Mouse (Mus musculus) layer of hippocampus, adult 9-11 months (tissue): ENCODE results near the gene Anks1.

Experiments used
- DNase-seq: peaks from one replicate; pipeline ENCODE4 v3.0.0; 2022

Anks1 gene

DNA sequence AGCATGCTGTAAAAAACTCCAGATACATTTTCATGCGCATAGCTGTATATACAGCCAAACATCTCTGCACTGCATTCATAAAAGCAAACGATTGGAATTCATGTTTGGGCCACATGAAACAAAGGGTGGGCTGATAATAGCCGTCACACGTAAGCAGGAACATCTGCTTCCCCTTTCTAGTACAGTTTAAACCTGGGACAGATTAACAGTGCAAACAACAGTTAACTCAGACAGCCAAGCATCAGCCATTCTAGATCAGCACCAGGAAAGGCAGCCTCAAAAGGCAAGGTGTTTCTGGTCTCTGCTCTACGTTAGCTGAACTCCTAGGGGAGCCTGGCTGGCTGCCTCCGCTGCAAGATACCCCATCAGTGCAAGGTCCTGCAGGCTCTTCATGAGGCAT lies 154.1 kb downstream of the Anks1 start:
- DNase-seq = no peak

DNA sequence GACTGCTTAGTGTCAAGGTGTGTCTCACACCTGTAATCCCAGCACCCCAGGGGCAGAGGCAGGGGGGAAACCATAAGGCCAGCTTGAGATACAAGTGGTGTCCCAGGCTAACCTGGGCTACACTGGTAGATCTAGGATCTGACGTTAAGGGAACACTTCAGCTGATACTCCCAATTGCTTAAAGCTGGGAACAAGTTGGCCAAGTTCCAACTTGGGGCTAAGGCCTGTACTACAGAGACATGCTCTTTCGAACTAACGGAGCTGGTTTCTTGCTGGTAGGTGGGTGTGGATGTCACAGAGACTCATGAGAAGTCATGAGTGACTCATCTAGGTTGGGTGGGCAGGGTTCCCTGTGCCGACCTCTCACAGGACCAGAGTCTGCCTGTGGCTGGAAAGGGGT lies 158.2 kb downstream of the Anks1 start:
- no peak for DNase-seq

DNA sequence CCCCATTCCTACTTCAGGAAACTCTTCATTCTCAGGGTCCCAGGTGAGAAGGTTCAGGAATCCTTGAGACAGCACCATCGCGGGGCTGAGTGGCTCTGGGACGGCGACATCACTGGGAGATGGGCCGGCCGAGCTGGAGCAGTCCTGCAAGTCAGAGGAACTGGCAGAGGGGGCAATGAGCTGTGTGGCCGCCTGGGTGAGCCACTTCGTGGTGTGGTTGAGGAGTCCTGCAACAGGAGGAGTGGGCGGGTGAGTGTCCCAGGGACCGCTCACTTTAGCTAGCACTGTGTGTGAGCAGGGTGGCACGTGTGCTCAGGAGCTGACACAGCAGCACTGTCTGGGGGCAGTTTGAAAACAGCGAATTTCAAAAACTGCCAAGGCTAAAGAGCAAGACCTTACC lies 160.3 kb downstream of the Anks1 start:
- no peak for DNase-seq

DNA sequence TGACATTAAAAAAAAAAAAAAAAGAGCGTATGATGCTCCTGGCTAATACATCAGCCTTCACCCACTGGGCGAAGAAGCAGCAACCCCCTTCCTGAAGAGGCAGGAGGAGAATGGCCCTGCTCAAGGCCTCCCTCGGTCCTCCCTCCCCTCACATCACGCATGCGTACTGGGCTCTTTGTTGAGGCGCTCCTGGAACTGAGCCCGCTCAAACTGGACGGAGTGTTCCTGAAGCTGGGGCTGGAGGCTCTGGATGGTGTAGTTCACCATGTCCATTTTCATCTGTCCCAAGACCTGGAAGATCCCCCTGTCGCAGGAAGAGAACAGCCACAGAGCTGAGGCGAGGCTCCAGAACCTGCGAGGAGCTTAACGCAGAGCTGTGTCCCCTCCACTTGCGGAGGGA lies 161.2 kb downstream of the Anks1 start:
- DNase-seq = no peak

DNA sequence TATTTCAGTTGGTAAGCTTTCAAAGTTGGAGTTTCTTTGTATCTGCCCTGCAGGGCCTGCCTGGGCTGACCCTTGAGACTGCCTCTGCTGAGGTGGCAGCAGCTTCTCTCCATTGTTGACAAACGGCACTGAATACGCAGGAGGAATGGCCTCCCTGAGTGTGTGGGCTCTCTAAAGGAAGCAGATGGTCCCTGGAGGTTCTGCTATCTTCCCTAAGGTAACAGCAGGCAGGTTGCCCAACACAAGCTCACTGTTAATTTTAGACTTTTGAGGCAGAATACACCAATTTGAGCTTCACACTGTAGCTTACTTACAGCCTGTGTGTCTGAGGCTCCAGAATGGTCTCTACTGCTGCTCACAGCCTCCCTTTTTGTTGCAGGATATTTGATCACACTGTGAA lies 163.6 kb downstream of the Anks1 start:
- DNase-seq = peak; percentile 45

DNA sequence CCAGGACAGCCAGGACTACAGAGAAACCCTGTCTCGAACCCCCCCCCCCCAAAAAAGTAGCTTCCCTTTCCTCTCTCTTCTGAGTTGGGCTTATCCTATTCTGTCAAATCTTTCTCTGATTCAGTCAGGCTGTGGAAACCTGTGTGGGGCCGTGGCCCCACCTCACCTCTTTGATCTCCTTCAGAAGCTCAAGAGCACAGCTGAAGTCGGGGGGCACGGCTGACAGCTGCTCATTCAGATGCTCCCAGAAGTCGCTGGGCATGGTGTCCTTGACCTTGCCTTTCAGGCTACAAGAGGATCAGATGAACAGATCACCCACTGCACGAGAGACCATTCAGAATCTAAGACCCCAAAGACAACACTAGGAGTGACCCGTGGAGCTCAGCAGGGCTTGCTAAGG lies 165.4 kb downstream of the Anks1 start:
- no peak for DNase-seq

DNA sequence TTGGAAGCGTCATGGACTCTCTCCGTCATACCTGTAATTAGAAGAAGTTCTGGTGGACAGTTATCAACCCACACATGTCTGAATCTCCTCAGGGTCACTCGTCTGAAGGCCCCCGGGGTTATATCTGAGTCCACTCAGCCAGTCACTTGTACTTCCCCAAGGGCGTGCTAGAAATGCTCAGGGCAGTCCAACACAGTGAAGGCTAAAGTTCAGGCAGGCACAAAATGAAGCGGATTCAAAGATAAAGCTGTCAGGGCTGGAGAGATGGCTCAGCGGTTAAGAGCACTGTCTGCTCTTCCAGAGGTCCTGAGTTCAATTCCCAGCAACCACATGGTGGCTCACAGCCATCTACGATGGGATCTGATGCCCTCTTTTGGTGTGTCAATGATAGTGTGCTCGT lies 168.9 kb downstream of the Anks1 start:
- DNase-seq = no peak

DNA sequence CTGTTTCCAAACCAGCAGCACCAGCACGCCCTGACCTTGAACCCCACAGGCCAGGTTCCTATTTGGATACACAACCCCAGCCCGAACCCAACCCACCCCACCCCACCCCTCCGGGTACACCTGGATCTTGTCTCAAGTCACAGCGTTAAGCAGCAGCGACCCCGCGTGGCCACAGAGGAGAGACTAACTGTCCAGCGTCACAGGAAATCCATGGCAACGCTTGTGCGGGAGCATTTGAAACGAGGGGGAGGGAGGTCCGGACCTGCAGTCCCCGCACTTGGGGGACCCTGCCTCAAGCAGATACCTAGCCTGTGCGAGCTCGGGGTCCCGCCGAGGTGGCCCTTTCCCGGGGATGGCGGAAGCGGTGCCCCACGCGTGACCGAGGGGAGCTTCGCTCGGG lies 170.5 kb downstream of the Anks1 start:
- DNase-seq = peak; percentile 66

DNA sequence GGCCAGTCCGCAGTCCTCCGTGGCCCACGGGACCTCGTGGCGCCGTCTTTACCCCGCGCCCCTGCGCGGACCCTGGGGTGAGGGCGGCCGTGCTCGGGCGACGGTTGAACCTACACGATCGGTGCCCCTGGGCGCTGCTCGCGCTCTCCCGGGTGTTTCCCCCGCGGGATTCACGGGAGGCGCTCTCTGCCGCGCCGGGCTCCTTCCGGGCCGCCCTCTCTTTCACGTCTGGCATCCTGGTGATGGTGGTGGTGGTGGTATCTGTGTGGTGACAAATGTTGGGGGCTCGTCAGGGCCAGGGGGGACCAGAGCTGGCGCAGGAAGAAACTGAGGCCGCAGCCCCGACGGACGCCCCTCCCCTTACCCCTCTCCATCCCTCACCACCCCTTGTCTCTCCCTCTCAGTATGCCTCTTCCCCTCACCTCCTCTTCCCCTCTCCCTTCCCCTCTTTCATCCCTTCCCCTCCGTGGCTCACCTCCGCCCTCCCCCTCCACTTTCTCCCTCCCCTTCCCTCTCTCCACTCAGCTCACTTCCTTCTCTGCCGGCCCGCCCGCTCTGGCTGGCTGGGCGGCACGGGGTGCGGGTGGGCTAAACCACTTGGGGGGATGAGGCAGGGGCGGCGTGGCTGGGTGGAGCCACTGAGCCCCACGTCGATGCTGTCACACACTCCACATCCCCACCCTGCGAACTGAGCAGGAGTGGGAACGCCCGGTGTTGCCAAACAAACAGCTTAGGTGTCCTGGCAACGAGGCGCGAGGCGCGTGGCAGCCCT lies 171.1 kb downstream of the Anks1 start, which contains the start of gene Tcp11:
Gene Tcp11, minus strand, starts transcription at position 595 of the 772 bp plus-strand sequence.
- DNase-seq = peak; percentile 63

DNA sequence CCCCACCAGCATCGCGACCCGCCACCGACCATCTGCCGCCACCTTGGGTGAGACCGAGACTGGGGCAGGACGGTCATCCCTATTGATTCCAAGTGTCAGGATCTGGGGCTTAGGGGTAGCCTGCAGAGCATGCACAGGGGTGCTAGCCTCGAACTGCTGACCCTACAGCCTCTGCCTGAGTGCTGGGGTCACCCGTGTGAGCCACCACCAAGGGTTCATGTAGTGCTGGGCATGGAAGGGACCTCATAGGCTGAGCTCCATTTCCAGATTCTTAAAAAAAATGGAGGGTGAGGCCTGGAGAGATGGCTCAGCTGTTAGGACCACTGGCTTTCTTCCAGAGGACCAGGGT lies 171.7 kb downstream of the Anks1 start:
- DNase-seq = no peak

DNA sequence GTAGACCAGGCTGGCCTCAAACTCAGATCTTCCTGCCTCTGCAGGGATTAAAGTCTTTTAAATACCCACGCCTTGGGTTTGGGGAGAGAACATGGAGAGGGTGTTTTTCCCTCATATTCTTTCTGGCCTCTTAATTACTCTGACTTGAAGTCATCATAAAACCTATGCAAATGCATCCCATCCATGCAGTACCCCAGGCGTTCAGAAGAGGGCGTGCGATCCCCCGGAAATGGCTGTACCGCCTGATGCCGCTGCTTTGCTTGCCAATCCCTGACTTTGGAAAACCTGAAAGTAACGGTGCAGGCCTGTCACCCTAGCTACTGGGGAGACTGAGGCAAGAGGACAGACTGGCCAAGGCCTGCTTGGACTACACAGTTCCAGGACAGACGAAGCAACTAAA lies 172.3 kb downstream of the Anks1 start:
- DNase-seq = no peak

DNA sequence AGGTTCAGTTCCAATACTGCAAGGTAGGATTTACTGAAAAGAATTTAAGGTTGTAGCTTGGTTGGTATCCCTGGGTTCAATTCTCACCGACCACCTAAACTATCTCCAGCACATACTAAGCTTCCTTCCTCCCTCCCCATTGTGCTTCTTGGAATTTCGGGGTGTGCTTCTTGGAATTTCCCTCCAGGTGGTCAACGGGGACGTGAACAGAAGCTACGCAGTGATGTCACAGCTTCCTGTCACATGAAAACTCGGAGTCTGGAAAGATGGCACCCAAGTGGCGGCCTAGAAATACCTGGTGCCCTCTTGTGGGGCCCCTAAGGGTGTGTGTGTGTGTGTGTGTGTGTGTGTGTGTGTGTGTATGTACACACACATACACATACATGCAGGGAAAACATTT lies 172.8 kb downstream of the Anks1 start:
- DNase-seq = no peak

DNA sequence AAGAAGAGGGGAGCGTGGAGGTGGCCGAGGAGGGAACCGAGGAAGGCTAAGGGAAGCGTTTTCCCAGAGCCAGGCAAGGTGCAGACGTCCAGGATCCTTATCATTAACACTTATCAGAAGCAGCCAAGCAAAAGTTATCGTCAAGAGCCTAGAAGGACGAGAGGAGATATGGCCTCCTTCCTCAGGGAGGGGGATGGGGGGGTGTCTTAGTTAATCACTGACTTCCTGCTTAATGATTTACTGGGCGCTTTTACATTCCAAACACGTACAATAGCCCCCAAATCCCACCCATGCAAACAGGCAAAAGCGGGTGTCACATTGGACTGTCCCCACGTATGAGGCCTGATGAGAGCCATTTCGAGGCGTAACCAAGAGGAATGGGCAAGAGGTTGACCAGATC lies 173.8 kb downstream of the Anks1 start:
- DNase-seq = no peak

DNA sequence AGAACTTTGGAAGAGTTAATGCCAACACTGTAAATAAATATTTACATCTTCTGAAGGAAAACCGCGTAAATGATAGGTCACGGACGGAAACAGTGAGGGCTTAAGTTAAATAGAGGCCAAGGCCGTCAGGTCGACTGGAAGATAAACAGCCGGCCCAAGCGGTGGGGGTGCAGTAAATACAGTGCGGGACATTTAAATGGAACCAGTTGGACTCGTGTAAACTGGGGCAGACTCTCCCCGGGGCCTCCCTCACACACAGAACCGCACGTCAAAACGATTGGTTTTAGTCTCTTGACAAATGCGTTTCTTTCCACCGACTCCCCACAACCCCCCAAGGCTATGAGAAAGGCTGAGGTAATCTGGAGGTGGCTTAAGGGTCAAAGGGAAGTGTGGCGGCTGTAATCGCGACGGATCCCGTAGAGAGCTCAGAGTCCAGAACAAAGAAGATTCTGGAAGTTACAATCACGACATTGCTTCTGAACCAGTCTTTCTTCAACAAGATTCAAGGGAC lies 175.3 kb downstream of the Anks1 start:
- DNase-seq = no peak

DNA sequence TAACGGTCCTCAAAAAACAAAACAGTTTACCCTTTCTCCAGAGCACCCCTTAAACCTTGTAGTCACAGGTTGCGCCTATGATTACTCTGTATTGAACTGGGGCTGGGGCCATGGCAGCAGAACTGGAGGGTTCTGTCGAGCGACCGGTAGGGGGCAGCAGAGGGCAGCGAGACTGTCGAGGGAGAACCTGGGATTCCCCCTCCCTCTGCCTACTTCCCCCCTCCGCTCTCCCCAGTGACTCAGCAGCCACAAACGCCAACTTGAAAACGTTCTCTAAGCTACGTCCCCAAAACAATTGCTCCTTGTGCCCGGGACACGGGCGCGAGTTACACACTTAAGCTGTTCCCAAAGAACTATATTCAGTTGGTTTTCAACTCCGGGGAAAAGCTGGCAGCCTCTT lies 175.9 kb downstream of the Anks1 start:
- DNase-seq = peak; percentile 76

DNA sequence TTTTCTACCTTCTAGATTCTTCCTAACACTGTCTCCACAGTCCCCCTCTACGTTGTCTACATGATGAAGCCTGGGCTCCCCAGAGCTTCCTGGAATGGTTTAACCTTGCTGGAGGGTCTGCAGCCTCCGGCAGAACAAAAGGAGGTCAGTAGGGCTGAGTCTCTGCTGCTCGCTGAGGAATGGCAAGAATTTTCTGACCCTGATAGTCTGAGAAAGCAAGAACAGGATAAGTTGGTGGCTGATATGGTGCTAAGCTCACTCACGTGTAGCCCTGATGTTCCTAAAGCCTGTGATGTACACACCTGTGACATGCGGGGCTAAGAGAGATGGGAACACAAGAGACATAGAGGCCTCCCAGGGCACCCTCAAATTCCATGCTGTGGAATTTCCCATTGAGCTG lies 178.3 kb downstream of the Anks1 start:
- no peak for DNase-seq

DNA sequence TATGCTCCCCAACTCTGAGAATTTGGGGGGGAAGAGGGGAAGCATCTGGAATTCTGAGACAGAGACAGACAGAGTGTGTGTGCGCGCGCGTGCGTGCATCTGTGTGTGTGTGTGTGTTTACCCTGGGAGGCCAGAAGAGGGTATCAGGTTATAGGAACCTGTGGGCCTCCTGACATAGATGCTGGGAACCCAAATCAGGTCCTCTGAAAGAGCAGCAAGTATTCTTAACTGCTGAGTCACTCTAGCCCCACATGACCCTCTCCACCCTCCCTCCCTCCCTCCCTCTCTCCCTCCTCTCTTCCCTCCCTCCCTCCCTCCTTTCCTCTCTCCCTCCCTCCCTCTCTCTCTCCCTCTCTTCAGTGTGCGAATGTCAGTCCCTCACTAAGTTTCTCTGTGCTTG lies 179.6 kb downstream of the Anks1 start:
- no peak for DNase-seq

DNA sequence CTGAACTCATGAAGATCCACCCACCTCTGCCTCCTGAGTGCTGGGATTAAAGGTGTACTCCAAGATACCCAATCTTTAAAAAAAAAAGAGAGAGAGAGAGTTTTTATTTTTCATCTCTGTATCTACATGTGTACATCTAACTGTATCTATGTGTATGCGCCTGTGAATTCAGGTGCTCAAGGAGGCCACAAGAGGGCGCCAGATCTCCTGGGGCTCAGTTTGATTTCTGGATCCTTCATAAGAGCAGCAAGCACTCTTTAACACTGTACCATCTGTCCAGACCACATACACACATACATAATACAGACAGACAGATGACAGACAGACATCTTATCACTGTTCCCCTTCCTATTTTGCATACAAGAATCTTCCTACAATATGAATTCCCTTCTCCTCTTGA lies 183.2 kb downstream of the Anks1 start:
- DNase-seq = no peak

DNA sequence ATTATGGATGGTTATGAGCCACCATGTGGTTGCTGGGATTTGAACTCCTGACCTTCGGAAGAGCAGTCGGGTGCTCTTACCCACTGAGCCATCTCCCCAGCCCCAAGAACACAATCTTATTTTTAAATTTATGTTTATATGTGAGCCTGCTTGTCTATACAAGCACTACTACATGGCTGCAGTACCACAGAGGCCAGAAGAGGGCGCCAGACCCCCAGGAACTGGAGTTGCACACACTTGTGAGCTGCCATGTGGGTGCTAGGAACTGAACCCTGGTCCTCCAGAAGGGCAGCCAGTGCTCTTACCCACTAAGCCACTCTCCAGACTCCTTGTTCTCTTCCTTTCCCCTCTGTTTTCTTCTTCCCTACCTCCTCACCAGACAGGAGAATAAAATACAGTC lies 184.7 kb downstream of the Anks1 start:
- DNase-seq = no peak

DNA sequence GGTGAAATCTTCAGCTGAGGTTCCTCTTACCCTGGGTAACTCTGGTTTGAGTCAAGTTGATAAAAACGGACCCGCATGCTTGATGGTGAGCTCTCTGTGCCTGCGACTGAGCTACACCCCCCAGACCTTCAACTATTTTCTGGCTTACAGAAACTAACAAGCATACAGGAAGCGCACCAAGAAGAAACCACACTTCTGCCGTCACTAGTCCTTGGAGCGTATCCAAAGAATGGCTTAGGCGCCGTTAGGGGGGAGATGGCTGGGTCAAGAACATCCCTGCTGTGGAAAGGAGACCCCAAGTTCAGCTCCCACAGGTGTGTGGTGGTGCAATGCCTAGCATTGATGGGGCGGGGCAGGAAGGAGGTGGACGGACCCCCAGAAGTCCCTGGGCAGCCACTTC lies 187.3 kb downstream of the Anks1 start:
- no peak for DNase-seq

DNA sequence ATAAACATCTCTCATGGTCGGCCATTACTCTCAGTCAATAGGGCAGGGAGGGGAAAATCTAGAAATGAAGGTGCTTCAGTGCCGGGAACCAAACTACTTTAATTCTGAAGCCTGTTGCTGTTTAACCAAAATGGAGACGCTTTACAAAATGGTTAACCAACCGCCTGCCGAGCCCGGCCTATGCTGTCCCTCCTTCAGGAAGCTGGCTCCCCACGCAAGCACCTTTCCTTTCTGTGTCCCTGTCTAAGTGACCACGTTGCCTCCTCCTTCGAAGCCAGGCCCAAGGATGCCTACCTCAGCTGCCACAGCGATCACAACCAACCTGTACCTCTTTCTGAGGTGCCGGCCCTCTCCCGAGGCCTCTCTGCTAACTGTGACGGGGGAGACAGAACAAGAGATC lies 188.2 kb downstream of the Anks1 start:
- DNase-seq = no peak

DNA sequence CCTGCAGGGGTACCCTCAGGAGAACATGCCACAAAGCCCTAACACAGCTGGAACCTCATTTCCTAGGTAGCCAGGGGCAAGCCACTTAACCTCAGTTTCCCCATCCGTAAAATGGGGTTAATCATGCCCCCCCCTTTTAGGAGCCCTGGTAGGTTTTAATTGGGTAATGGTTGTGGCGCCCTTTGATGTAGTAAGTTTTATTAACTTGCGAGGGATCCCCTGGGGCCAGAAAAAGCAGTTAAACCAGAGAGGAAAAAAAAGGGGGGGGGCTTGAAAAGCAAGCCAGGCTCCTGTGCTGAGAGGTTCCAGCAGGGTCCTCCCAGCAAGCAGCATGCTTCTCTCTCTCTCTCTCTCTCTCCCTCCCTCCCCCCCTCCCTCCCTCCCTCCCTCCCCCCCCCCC lies 190.0 kb downstream of the Anks1 start:
- DNase-seq = no peak

DNA sequence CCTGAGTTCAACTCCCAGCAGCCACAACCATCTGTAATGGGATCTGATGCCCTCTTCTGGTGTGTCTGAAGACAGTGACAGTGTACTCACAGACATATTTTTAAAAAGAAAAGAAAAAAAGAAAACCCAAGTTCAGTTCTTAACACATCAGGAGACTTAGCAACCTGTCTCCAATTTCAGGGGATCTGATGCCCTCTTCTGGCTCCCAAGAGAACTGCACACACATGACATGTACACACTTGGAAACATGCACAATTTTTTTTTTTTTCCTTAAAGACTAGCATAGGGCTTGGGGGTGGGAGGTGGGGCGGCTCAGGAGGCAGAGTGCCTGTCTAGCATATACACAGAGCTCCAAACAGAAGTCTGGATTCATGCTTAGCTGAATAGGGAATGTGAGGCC lies 191.6 kb downstream of the Anks1 start:
- no peak for DNase-seq

DNA sequence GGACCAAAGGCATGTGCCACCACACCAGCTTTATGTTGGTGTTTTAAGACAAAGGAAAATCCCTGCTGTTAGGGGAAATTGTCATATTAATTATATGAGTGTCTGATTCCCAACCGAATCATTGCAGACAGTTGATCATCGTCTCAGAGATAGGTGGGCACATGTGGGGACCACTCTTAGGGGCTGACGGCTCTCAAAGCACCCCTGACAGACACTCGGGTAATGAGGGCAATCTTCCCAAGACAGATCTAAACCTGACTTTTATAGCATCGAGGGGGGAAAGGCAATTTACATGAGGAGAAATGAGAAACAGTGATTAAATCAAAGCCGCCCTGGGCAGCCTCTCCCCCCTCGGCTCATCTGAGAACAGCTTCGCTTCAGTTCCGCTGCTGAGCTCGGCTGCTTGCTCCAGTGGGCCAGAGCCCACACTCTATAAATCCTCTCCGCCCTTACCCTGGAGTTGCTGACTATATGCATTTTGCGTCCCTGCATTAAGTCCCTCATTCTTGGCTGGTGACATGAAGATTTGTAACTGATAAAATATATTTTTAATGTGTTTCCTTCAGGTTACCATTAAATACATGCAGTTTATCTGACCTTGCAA lies 192.3 kb downstream of the Anks1 start:
- no peak for DNase-seq

DNA sequence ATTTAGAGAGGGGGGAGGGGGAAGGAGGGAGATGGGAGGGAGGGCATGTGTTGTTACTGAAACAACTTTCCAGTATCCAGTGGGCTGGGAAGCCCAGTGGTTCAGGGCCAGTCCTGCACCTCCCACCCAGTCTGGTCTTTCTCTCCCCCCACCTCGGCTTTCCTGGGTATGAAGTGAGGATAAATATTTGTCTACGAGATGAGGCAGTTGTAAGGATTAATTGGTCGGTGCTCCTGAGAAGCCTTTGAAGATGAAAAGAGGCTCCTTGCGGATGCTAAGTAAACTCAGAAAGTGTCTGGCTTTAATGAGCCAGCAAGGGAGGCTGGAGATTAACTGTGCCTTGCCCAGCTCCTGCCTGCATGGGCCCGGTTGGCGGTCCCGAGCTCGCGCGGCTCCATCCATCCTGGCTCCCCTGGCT lies 192.8 kb downstream of the Anks1 start:
- no peak for DNase-seq
